Mouse (Mus musculus) mouse embryonic stem cell (cell line): Measurements from ENCODE around the gene Map2k4.

Experiments
- in situ Hi-C, 2 experiments: fragments of 300-500 bp; cut with MboI; formaldehyde crosslinking; loops; 1 replicate in 1 of 2; 3 replicates in 1 of 2; pipeline ENCODE4 v1.14.3; 2019 to 2020; ENCODE audit warnings: low sequenced_read_pairs in 2 of 2, low pct_unique_long_range_greater_than_20kb in 1 of 2, mixed read lengths in 1 of 2; ENCODE audit not compliant: unreplicated experiment in 1 of 2

The Map2k4 gene

GRCm38 (mm10) chr11:65646314-65646713 lies 141.8 kb downstream of the Map2k4 start:
- in situ Hi-C loops: no loop called here

- in situ Hi-C loops: no loop called here
These were observed 143.6 kb downstream of the Map2k4 start for GRCm38 (mm10) chr11:65644539-65644938.

DNA sequence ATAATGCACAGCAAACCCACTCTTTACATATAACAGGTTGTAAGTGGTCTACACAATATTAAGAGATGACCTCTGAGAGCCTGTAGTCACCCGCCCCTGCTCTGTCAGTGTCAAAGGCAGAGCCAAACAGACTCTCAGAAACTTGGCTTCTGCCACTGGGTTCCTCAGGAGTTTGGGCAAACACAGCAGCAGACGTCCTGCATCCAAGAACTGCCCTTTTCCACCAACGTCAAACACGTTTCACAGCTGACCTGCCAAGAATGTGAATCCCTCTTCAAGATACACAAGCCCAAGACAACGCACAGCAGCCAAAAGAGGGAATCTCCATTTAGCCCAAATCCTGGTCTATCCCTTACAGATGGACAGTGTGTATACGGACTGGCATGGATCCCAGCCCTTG lies 147.8 kb downstream of the Map2k4 start:
- in situ Hi-C loops: no loop called here
